Mouse (Mus musculus): ENCODE data around the gene Cnbd2.

GRCm38 (mm10) chr2:156281227-156281626, 30.9 kb upstream of the Cnbd2 start:
- TF ChIP-seq CTCF (IDR thresholded peaks at IDR 0.05; ENCODE audit: control insufficient read depth, insufficient read depth, insufficient read length): no peak
- TF ChIP-seq MAX (IDR thresholded peaks at IDR 0.05): no peak
- TF ChIP-seq USF1 (IDR thresholded peaks at IDR 0.05; ENCODE audit: low read depth): no peak
